Mouse (Mus musculus) neutrophil, adult 5-6 weeks (primary cell): ENCODE measurements around the gene Zfp61. TPM values are rescaled to one million over a fixed set of nuclear protein-coding genes. Genes with fewer than 3 reads are reported as not detected.

Source experiments
- ATAC-seq: fragments of 151-379, 151-347 bp; 2 replicates; pipeline ENCODE4 v1.8.0; 2017; ENCODE audit warnings: mild to moderate bottlenecking, moderate TSS enrichment; ENCODE audit not compliant: insufficient number of reproducible peaks, poor library complexity, low FRiP score, severe bottlenecking; ENCODE audit errors: extremely low read depth
- total RNA-seq: library from RNA; stranded (forward); fragments of 200-1000 nt; gene quantifications from 2 replicates; pipeline ENCODE4 v1.2.3, GENCODE M21; 2017

Gene Zfp61
- total RNA-seq, 1 experiment from 2014 or later = 8.3 TPM

DNA sequence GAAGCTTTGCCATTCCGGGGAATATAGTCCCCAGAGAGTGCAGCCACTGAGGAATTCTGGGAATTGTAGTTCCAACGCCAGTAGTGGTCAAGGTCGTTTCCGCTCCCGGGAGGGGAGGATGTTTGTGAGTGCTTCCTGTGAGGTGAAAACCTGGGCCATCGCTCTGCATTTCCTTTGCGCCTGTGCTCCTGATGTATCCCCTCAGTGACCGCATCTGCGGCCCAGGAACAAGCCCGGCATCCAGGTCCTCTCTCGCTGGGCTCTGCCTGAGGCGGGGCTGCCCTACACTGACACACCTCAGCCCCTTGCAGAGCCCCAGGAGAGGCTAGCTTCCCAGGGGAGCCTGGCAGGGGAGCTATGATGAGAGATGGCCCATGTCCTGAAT lies 30.8 kb downstream of the Zfp61 start, which contains the start of gene Zfp93:
Zfp93 (plus strand) TSS at position 133 of the 385 bp plus-strand sequence.
- 0 out of 2 replicates have a peak, but pooled peaks have one; percentile 23 for ATAC-seq

DNA sequence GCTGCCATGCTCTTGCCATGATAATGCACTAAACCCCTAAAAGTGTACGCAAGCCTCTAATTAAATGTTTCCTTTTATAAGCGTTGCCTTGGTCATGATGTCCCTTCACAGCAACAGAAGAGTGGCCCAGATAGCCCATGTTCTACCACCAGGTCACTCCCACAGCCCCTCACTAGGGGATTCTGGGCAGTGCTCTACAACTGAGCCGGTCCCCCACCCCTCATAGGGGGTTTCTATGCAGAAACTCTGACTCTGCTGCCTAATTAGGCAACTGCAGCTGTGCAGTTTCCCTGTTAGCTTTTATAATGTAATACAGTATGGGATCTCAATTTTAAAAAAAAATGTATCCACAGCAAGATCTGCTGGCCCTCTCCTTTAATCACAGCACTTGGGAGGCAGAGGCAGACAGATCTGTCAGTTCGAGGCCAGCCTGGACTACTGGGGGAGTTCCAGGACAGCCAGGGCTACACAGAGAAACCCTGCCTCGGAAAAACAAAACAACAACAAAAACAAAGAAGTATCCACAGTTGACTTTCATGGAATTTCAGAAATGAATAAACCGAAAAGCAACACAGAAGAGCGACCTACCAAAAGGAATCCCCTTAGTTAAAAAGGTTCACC lies 31.3 kb downstream of the Zfp61 start:
- ATAC-seq = no peak

DNA sequence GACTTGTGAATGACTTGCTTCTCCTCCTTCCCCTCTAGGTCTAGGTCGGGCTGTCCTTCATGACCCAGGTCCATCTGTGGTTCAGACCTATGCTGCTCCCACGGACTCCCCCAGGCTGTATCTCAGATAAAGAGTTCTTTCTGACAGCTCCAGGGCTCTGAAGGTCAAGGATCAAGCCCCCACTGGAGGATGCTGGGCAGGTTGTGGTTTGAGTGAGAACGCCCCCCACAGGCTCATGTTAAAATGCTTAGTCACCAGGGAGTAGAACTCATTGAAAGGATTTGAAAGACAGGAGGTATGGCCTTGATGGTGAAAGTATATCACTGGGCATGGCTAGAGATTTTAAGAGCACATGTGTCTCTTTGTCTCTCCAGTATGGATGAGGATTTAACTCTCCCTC lies 31.8 kb downstream of the Zfp61 start:
- no peak for ATAC-seq

DNA sequence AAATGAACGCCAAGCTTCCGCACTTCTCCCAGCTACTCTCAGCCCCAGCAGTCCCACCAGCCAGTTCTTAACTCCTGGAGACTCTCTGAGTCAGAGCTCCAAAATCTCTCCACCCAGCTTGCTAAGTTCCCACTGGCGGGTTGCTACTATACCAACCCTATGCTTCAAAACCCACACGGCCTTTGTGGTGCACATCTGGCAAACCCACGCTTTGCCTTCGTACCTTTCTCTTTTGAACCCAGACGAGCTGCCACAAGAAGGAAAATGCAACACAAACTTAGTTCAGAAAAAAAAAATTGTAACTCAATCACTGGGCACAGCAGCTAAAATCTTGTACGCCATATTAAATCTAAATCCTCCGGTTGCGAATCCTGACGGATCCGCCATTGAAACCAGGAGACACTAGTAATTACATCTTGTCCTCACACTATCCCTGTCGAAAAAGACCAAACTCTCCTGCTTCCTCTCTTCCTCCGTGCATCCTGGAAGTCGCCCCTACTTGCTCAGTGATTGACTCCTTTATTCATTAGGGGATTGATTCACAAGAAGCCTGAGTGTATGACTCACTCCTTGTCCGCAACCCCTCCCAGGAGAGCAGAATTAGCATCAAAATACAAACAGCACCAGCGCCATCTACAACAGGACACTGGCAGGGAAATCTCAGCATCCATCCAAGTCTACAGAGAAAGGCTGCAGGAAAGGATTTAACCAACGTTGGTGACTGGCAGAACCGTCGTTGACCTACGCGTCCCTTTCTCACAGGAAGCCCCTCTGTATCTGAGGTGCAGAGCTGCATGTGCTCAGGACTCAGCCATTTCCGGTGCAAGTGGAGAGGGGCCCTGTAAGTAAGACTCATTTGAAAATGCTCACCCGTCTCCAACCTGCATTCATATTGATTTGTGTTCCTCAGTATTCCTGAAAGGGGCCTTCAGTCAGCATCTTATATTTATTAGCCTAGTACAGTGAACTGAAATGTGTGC lies 32.6 kb downstream of the Zfp61 start:
- no peak for ATAC-seq

DNA sequence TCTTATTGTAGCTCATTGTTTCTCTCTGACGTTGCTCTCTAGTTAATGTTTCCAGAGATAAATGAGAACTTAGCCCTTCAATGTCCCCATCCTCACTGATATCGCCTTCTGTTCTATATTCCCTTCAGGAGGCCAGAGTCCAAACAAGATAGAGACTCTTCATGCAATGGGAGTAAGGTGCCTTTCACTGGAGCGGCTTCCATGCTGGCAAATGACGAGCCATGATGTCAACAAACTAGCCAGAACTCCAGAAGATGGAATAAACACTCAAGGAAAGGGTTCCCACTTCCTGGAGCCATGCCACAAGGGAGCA lies 41.1 kb downstream of the Zfp61 start:
- no peak for ATAC-seq

DNA sequence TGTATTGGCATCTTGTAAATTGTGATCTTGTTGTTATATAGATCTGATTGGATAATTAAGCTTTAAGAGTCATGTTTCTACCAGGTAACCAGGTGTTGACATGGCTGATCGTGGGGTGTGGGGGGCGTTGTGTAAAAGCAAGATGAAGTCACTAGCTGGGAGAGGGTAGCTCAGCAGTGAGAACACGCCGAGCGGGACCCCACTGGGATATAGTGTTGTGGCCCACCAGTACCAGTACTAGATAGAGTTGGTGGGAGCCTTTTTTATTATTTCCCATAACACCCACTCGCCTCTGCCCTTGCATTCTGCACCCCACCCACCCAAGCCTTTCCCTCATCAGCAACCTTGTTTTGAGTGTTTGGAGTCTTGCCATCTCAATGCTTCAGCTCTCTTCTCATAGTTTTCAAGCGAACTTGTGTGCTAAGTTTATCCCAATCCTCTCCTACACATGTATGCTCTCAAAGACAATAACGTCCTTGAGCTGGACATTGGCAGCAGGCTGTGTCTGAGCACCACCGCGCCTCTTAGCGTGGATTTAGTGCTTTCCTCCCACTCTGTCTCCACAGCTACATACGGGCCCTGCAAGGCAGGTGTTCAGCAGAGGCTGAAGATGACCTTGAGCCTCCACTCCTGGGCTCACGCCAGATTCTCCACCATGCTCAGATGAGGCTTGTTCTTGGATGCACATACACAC lies 41.6 kb downstream of the Zfp61 start:
- ATAC-seq = no peak

DNA sequence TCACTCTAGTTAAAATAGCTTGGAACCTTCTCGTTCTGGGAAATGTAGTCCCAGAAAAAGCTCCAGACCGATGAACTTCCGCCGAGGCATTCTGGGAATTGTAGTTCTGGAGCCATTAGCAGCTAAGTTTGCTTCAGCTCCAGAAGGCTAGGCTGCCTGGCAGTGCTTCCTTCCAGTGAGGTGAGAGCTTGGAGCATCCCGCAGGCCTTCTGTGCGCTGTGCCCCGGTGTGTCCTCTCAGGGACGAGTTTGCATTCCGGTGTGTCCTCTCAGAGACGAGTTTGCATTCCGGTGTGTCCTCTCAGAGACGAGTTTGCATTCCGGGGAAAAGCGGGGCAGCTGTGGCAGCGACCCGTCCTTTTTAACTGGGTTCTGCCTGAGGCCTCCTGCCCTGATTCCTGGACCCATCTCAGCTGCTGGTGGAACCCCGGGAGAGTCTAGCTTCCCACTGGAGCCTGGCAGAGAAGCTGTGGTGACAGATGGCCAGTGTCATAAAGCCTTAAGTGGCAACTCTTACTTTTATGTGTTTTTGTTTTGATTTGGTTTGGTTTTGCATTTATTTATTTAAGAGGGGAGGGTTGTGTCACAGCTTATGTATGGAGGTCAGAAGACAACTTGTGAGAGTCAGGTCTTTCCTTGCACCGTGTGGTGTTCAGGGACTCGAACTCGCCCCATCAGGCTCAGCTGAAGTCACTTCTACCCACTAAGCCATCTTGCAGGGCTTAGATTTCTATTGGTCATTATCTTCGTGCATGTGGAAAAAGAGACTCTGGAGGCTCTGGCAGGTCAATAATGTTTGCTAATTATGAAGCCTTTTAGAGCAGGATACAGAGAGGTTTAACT lies 46.2 kb downstream of the Zfp61 start, which contains the start of gene Zfp108:
Zfp108 (plus strand) TSS at position 162 of the 842 bp plus-strand sequence.
- ATAC-seq = no peak

DNA sequence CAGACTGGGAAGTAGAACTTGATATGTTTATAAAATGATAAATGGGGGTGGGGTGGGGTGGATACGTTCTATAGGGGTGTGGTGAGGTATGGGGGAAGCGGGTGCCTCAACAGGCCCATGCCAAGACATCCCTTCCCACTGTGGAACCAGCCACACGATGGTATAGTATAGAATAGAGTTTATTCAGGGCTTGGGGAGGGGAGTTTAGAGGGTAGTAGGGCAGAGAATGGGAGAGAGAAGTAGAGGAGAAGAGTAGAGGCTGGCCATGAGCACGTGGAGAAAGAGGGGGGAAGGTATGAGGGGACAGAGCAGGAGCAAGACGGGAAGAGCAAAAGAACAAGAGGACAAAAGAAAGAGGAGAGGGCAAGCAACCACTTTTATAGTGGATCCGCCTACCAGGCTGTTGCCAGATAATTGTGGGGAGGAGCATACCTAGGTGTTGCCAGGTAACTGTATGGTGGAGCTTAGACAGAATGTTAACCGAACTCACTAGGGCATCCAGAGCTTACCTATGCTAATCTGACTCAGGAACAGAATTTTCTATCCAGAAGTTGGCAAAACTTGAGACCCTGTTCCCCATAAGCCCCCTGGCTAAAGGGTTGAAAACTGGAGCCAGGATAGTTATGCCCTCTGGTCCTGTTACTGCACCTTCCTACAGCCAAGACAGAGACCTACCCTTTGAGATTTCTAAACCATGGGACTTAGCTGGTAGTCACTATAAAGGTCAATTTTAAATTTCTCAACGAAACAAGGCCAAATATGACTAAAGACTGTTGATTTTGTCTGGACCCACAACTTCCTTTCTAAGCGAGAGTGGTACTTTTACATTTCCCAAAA lies 47.0 kb downstream of the Zfp61 start:
- no peak for ATAC-seq

Other genes with a start within 250 kb of the Zfp61 start
- gene Vmn1r183, start 248.0 kb downstream of the Zfp61 start, total RNA-seq = 0.12 TPM in 1 of 2 replicates, not detected in the other
- 28.9 and 29.6 TPM in 2 replicates for gene Zfp180, start 219.3 kb downstream of the Zfp61 start, total RNA-seq
- 2.2 and 2.9 TPM in 2 replicates for gene Zfp112, start 188.9 kb downstream of the Zfp61 start, total RNA-seq
- 7.2 and 9.6 TPM in 2 replicates for gene Zfp235, start 167.1 kb downstream of the Zfp61 start, total RNA-seq
- gene Zfp114, start 126.2 kb downstream of the Zfp61 start, total RNA-seq = 0.25 and 0.35 TPM in 2 replicates
- 0.25 and 0.35 TPM in 2 replicates for gene Zfp111, start 89.8 kb downstream of the Zfp61 start, total RNA-seq
- 0.61 and 1.2 TPM in 2 replicates for gene Zfp109, start 63.7 kb downstream of the Zfp61 start, total RNA-seq
- 0.47 and 0.49 TPM in 2 replicates for gene Zfp108, start 46.4 kb downstream of the Zfp61 start, total RNA-seq
- 0.37 and 0.47 TPM in 2 replicates for gene Zfp93, start 30.8 kb downstream of the Zfp61 start, total RNA-seq
- gene Zfp94, start 15.4 kb upstream of the Zfp61 start, total RNA-seq = 8.7 and 14.6 TPM in 2 replicates
- not detected in 2 replicates for gene Tescl, start 32.7 kb upstream of the Zfp61 start, total RNA-seq
- gene Lypd5, start 48.0 kb upstream of the Zfp61 start, total RNA-seq = not detected in 2 replicates
- 13.6 and 14.8 TPM in 2 replicates for gene Kcnn4, start 69.0 kb upstream of the Zfp61 start, total RNA-seq
- gene Smg9, start 98.4 kb upstream of the Zfp61 start, total RNA-seq = 30.7 and 33.6 TPM in 2 replicates
- 3.1 and 4.4 TPM in 2 replicates for gene Irgc1, start 151.1 kb upstream of the Zfp61 start, total RNA-seq
- gene Plaur, start 161.3 kb upstream of the Zfp61 start, total RNA-seq = 209 and 221 TPM in 2 replicates
- gene Cadm4, start 180.8 kb upstream of the Zfp61 start, total RNA-seq = not detected in 2 replicates
- gene Zfp428, start 205.8 kb upstream of the Zfp61 start, total RNA-seq = 0.49 TPM in 1 of 2 replicates, not detected in the other
- not detected in 2 replicates for gene AC161166.1, start 211.2 kb upstream of the Zfp61 start, total RNA-seq
- gene Irgq, start 229.5 kb upstream of the Zfp61 start, total RNA-seq = 12.4 and 14.0 TPM in 2 replicates
- gene Pinlyp, start 244.9 kb upstream of the Zfp61 start, total RNA-seq = not detected in 2 replicates
- gene Xrcc1, start 245.1 kb upstream of the Zfp61 start, total RNA-seq = 38.4 and 56.0 TPM in 2 replicates